Mouse (Mus musculus): Measurements from ENCODE around the gene Gm3404. TPM values are rescaled to one million over a fixed set of nuclear protein-coding genes. Genes with fewer than 3 reads are reported as not detected.
"Not testable (repeated sequence)": the region's sequence is repeated elsewhere in the genome, so short reads cannot be mapped to it uniquely, and the experiment has no call there.

The Gm3404 gene
- polyA plus RNA-seq, 1 experiment from 2014 or later, result not detected

GRCm38 (mm10) chr5:146564259-146564658, 38.7 kb downstream of the Gm3404 start:
- ATAC-seq (no peak), DNase-seq (ENCODE audit: low spot score) (no peak)
- no peaks in the 10 kb centered on the region for H3K27me3 ChIP-seq (replicated peaks; ENCODE audit: insufficient read depth, low read length)
- H3K9ac ChIP-seq (replicated peaks; ENCODE audit: low read depth), result no peak overlapping the region
- H3K27ac ChIP-seq (ENCODE audit: low read length), result no peak overlapping the region
- no peaks in the 10 kb centered on the region for H3K36me3 ChIP-seq (ENCODE audit: insufficient read depth, low read length)
- no peak for TF ChIP-seq CTCF (IDR thresholded peaks at IDR 0.05)
- no peak for TF ChIP-seq EP300 (IDR thresholded peaks at IDR 0.05)
- no peak overlapping the region for H3K4me3 ChIP-seq (ENCODE audit: low read depth, low read length)
- WGBS, result 76% methylated on average over 1 of the region's 1 CpGs
- no peak overlapping the region for H3K4me2 ChIP-seq (replicated peaks; ENCODE audit: low read depth, low read length)
- H3K4me1 ChIP-seq (ENCODE audit: insufficient read depth, low read depth, low read length), result no peaks in the 10 kb centered on the region
- H3K9me3 ChIP-seq (ENCODE audit: low read length), result no peaks in the 10 kb centered on the region

GRCm38 (mm10) chr5:146567054-146567453, 41.5 kb downstream of the Gm3404 start:
- DNase-seq (ENCODE audit: low spot score), result no peak
- 59% methylated on average over 4 of the region's 4 CpGs for WGBS

GRCm38 (mm10) chr5:146570179-146570578, 44.6 kb downstream of the Gm3404 start:
- H3K27me3 ChIP-seq (replicated peaks; ENCODE audit: insufficient read depth, low read length); H3K9ac ChIP-seq (replicated peaks; ENCODE audit: low read depth); H3K4me1 ChIP-seq (ENCODE audit: insufficient read depth, low read depth, low read length); ATAC-seq; H3K4me2 ChIP-seq (replicated peaks; ENCODE audit: low read depth, low read length); H3K36me3 ChIP-seq (ENCODE audit: insufficient read depth, low read length); H3K9me3 ChIP-seq (ENCODE audit: low read length); H3K4me3 ChIP-seq (ENCODE audit: low read depth, low read length); DNase-seq (ENCODE audit: low spot score); H3K27ac ChIP-seq (ENCODE audit: low read length): not testable (repeated sequence)
- WGBS, result 67% methylated on average over 6 of the region's 6 CpGs

More at GRCm38 (mm10) chr5:146567054-146567453, 41.5 kb downstream of the Gm3404 start:
- H3K27me3 ChIP-seq (replicated peaks; ENCODE audit: insufficient read depth, low read length), result no peaks in the 10 kb centered on the region
- ATAC-seq, result no peak
- no peak overlapping the region for H3K4me3 ChIP-seq (ENCODE audit: low read depth, low read length)
- H3K4me2 ChIP-seq (replicated peaks; ENCODE audit: low read depth, low read length), result no peak overlapping the region
- H3K9me3 ChIP-seq (ENCODE audit: low read length), result no peaks in the 10 kb centered on the region
- peak; percentile 30 for TF ChIP-seq CTCF (IDR thresholded peaks at IDR 0.05)
- TF ChIP-seq EP300 (IDR thresholded peaks at IDR 0.05), result no peak
- no peaks in the 10 kb centered on the region for H3K36me3 ChIP-seq (ENCODE audit: insufficient read depth, low read length)
- H3K9ac ChIP-seq (replicated peaks; ENCODE audit: low read depth), result no peak overlapping the region
- no peak overlapping the region for H3K27ac ChIP-seq (ENCODE audit: low read length)
- no peaks in the 10 kb centered on the region for H3K4me1 ChIP-seq (ENCODE audit: insufficient read depth, low read depth, low read length)

- not testable (repeated sequence) for H3K9me3 ChIP-seq (ENCODE audit: low read length); H3K4me3 ChIP-seq (ENCODE audit: low read depth, low read length); H3K9ac ChIP-seq (replicated peaks; ENCODE audit: low read depth); ATAC-seq; H3K4me1 ChIP-seq (ENCODE audit: insufficient read depth, low read depth, low read length); H3K4me2 ChIP-seq (replicated peaks; ENCODE audit: low read depth, low read length); H3K27me3 ChIP-seq (replicated peaks; ENCODE audit: insufficient read depth, low read length); H3K36me3 ChIP-seq (ENCODE audit: insufficient read depth, low read length); H3K27ac ChIP-seq (ENCODE audit: low read length); DNase-seq (ENCODE audit: low spot score)
- 56% methylated on average over 6 of the region's 6 CpGs for whole genome bisulfite sequencing
Observed at GRCm38 (mm10) chr5:146571830-146572734, 46.5 kb downstream of the Gm3404 start.

GRCm38 (mm10) chr5:146572735-146573042, 47.1 kb downstream of the Gm3404 start:
- not testable (repeated sequence) for H3K9me3 ChIP-seq (ENCODE audit: low read length); ATAC-seq; H3K27ac ChIP-seq (ENCODE audit: low read length); H3K4me3 ChIP-seq (ENCODE audit: low read depth, low read length); H3K4me1 ChIP-seq (ENCODE audit: insufficient read depth, low read depth, low read length); H3K9ac ChIP-seq (replicated peaks; ENCODE audit: low read depth); H3K36me3 ChIP-seq (ENCODE audit: insufficient read depth, low read length); DNase-seq (ENCODE audit: low spot score); H3K27me3 ChIP-seq (replicated peaks; ENCODE audit: insufficient read depth, low read length); H3K4me2 ChIP-seq (replicated peaks; ENCODE audit: low read depth, low read length)
- 87% methylated on average over 4 of the region's 4 CpGs for WGBS

GRCm38 (mm10) chr5:146576668-146577067, 51.1 kb downstream of the Gm3404 start:
- DNase-seq (ENCODE audit: low spot score), result no peak
- Histone ChIP-seq H3K4me3 (ENCODE audit: low read depth, low read length) (no peak overlapping the region), H3K4me1 (ENCODE audit: insufficient read depth, low read depth, low read length) (no peaks in the 10 kb centered on the region), H3K27ac (ENCODE audit: low read length) (no peak overlapping the region), H3K36me3 (ENCODE audit: insufficient read depth, low read length) (no peaks in the 10 kb centered on the region), H3K4me2 (replicated peaks; ENCODE audit: low read depth, low read length) (no peak overlapping the region), H3K9ac (replicated peaks; ENCODE audit: low read depth) (no peak overlapping the region), H3K27me3 (replicated peaks; ENCODE audit: insufficient read depth, low read length) (no peaks in the 10 kb centered on the region), H3K9me3 (ENCODE audit: low read length) (no peaks in the 10 kb centered on the region)
- WGBS, result 82% methylated on average over 3 of the region's 3 CpGs
- ATAC-seq, result no peak
- TF ChIP-seq EP300 (IDR thresholded peaks at IDR 0.05) (no peak), CTCF (IDR thresholded peaks at IDR 0.05) (no peak)

Other genes with a start within 250 kb of the Gm3404 start
- 0.31 and 0.37 TPM in 2 replicates for gene Wasf3, start 140.8 kb upstream of the Gm3404 start, polyA plus RNA-seq (2015; fragmentation: Nextera tagmentation; extraction: Ambion mirVana)
- not detected in 2 replicates for gene Gm6408, start 43.8 kb upstream of the Gm3404 start, polyA plus RNA-seq (2015; fragmentation: Nextera tagmentation; extraction: Ambion mirVana)
- gene Gm6370, start 34.4 kb upstream of the Gm3404 start, polyA plus RNA-seq (2015; fragmentation: Nextera tagmentation; extraction: Ambion mirVana), result not detected in 2 replicates
- gene 4930449I24Rik, start 23.4 kb upstream of the Gm3404 start, polyA plus RNA-seq (2015; fragmentation: Nextera tagmentation; extraction: Ambion mirVana), result not detected in 2 replicates
- gene Gm3402, start 11.7 kb upstream of the Gm3404 start, polyA plus RNA-seq (2015; fragmentation: Nextera tagmentation; extraction: Ambion mirVana), result not detected in 2 replicates
- gene Gm3409, start 11.8 kb downstream of the Gm3404 start, polyA plus RNA-seq (2015; fragmentation: Nextera tagmentation; extraction: Ambion mirVana), result not detected in 2 replicates
- not detected in 2 replicates for gene Gm3415, start 30.3 kb downstream of the Gm3404 start, polyA plus RNA-seq (2015; fragmentation: Nextera tagmentation; extraction: Ambion mirVana)
- not detected in 2 replicates for gene Gpr12, start 59.4 kb downstream of the Gm3404 start, polyA plus RNA-seq (2015; fragmentation: Nextera tagmentation; extraction: Ambion mirVana)